Mouse (Mus musculus): ENCODE measurements around the gene Dact3. TPM values are rescaled to one million over a fixed set of nuclear protein-coding genes. Genes with fewer than 3 reads are reported as not detected.
A peak's percentile ranks its signal among the peaks of the same experiment; 100 is the strongest.

Dact3 gene
- polyA plus RNA-seq, 1 experiment from 2014 or later, result 3.5 TPM

DNA sequence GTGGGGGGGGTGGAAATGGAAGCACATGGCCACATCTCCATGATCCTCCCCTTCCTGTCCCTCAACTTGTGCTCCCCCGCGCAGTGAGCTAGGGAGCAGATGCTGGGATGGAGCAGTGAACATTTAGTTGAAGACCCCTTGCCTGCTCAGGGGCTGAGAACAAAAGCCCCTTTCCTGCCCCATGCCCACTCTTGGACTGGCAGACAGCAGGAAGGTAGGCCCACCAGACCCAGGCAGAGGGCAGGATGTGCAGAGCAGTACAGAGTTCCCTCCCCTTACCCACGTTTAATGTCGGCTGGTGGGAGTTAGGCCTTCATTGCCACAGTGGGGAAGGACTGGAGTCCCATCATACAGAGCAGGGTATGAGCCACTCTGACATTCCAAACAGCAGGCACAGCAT, 34.0 kb upstream of the Dact3 start:
- WGBS, result 84% methylated on average over 4 of the region's 4 CpGs
- no peak for ATAC-seq
- Histone ChIP-seq H3K9me3 (ENCODE audit: control insufficient read depth, low read length) (no peaks in the 10 kb centered on the region), H3K27ac (ENCODE audit: low read depth, low read length) (no peak overlapping the region; the same call in 1 of the 2 replicates), H3K27me3 (replicated peaks; ENCODE audit: control insufficient read depth, insufficient read depth, low read length) (no peaks in the 10 kb centered on the region), H3K4me3 (ENCODE audit: low read length) (no peak overlapping the region), H3K4me2 (ENCODE audit: low read length) (no peak overlapping the region), H3K36me3 (ENCODE audit: control insufficient read depth, insufficient read depth, low read length) (peaks cover 36% of the 10 kb centered on the region), H3K4me1 (ENCODE audit: control insufficient read depth, insufficient read depth, low read depth, low read length) (peaks cover 21% of the 10 kb centered on the region), H3K9ac (ENCODE audit: low read depth, low read length) (no peak overlapping the region)

DNA sequence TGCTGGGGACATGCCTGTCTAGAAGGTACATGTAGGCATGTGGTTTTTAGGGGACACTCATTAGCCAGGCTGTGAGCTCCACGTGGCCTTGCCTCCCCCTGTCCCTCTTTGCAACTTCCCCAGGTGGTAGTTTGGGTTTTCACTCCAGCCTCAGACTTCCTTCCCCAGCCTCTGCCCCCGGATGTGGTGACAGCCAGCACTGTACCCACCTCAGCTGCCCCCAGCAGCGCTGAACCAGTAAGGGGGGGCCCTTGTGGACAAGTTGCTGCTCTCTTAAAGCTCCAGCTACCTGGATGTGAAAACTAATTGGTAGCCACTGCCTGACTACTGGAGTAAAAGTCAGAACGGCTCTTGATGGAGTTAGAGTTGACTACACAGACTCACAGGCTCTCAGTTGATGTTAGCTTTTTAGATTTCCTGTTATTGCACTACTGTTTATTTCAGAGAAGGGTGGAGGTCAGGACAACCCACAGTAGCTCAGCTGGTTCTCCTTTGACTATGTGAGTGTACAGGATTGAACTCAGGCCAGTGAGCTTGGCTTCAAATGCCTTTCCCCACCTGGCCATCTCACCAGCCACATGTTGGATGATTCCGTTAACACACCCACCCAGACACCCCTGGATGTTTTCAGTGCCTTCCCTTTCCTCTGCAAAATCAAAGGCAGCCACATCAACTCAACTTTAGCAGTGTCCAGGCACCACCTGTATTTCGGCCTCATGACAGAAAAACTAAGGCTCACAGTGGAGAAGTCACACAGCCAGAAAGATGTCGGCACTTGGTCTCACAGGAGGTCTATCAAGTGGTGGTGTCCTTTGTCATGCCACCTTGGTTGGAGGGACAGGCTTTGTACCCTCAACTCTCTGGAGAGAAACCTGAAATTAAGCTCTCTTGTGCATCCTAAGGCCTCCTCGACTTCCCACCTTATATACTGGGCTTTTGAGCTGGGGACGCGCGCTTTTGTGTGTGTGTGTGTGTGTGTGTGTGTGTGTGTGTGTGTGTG, 33.3 kb upstream of the Dact3 start:
- Histone ChIP-seq H3K4me3 (ENCODE audit: low read length) (peak overlapping the region; percentile 65; the same call in 1 of the 2 replicates), H3K36me3 (ENCODE audit: control insufficient read depth, insufficient read depth, low read length) (peaks cover 34% of the 10 kb centered on the region)

DNA sequence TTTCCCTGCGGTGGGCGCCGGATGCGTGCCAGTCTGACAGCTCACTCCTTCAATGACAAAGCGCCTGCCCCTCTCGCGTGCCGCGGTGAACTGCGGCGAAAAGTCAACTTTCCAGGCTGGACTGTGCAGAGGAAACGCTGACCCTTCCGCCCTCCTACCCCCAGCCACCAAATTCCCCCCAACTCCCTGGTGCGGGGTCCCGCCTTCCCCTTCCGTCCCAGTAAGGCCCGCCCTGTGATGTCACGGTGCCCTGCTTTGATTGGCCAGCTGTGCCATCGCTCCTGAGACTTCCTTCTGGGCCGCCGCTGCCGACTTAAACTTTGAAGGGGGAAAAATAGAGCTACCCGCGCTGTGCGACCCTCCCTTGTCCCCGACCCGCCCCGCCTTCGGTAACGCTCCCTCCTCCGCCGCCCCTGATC, 32.5 kb upstream of the Dact3 start, which contains the start of gene Prkd2:
Gene Prkd2, plus strand, starts transcription at position 258 of the 419 bp plus-strand sequence.
- H3K27ac ChIP-seq (ENCODE audit: low read depth, low read length), result peak within 1 kb of the TSS; percentile 75
- no peaks in the 10 kb centered on the region for H3K9me3 ChIP-seq (ENCODE audit: control insufficient read depth, low read length)
- H3K36me3 ChIP-seq (ENCODE audit: control insufficient read depth, insufficient read depth, low read length), result peaks cover 30% of the 10 kb centered on the region
- peak within 1 kb of the TSS; percentile 65 for H3K4me3 ChIP-seq (ENCODE audit: low read length)
- peak; percentile 88 for ATAC-seq
- peaks cover 21% of the 10 kb centered on the region for H3K4me1 ChIP-seq (ENCODE audit: control insufficient read depth, insufficient read depth, low read depth, low read length)
- under 1% methylated on average over 30 of the region's 32 CpGs for WGBS
- H3K4me2 ChIP-seq (ENCODE audit: low read length), result peak within 1 kb of the TSS; percentile 72
- peak within 1 kb of the TSS; percentile 58 for H3K9ac ChIP-seq (ENCODE audit: low read depth, low read length)
- no peaks in the 10 kb centered on the region for H3K27me3 ChIP-seq (replicated peaks; ENCODE audit: control insufficient read depth, insufficient read depth, low read length)

More for the DNA sequence above, 33.3 kb upstream of the Dact3 start:
- no peaks in the 10 kb centered on the region for H3K9me3 ChIP-seq (ENCODE audit: control insufficient read depth, low read length)
- no peaks in the 10 kb centered on the region for H3K27me3 ChIP-seq (replicated peaks; ENCODE audit: control insufficient read depth, insufficient read depth, low read length)
- 38% methylated on average over 11 of the region's 11 CpGs for WGBS
- H3K27ac ChIP-seq (ENCODE audit: low read depth, low read length), result peak overlapping the region; percentile 75
- peak overlapping the region; percentile 58; the same call in 1 of the 2 replicates for H3K9ac ChIP-seq (ENCODE audit: low read depth, low read length)
- H3K4me2 ChIP-seq (ENCODE audit: low read length), result peak overlapping the region; percentile 72
- no peak for ATAC-seq
- H3K4me1 ChIP-seq (ENCODE audit: control insufficient read depth, insufficient read depth, low read depth, low read length), result peaks cover 21% of the 10 kb centered on the region

DNA sequence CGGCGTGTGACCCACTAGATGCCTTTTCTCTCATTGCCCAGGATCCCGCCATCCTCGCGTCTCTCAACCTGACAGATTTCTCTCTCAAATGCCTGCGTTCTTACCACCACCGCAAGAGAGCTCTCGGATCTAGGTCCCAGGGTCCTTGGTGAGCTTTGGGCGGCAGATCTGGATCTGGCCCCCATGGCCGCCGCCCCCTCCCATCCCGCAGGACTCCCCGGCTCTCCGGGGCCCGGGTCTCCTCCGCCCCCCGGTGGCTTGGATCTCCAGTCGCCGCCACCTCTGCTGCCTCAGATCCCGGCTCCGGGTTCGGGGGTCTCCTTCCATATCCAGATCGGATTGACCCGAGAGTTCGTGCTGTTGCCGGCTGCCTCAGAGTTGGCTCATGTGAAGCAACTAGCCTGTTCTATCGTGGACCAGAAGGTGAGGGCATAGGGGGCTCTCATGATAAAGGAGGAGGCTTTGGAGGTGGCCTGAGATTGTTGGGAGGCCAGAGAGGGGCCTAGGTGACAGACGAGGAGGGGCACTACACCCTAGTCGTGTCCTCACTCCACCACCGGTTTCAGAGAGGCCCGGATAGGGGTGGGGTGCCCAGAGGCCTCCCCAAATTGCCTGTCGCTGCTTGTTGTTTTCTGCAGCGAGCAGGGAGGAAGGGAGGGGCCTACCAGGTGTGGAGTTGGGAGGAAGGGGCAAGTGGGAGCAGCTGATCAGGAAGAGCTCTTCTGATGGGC, 31.5 kb upstream of the Dact3 start:
- no peak for ATAC-seq
- H3K9me3 ChIP-seq (ENCODE audit: control insufficient read depth, low read length), result no peaks in the 10 kb centered on the region
- H3K27ac ChIP-seq (ENCODE audit: low read depth, low read length), result peak overlapping the region; percentile 75; the same call in 1 of the 2 replicates
- H3K4me1 ChIP-seq (ENCODE audit: control insufficient read depth, insufficient read depth, low read depth, low read length), result peaks cover 21% of the 10 kb centered on the region
- H3K27me3 ChIP-seq (replicated peaks; ENCODE audit: control insufficient read depth, insufficient read depth, low read length), result no peaks in the 10 kb centered on the region
- H3K9ac ChIP-seq (ENCODE audit: low read depth, low read length), result peak overlapping the region; percentile 58
- 2% methylated on average over 32 of the region's 33 CpGs for WGBS
- peaks cover 21% of the 10 kb centered on the region for H3K36me3 ChIP-seq (ENCODE audit: control insufficient read depth, insufficient read depth, low read length)
- H3K4me2 ChIP-seq (ENCODE audit: low read length), result peak overlapping the region; percentile 72
- H3K4me3 ChIP-seq (ENCODE audit: low read length), result peak overlapping the region; percentile 65

DNA sequence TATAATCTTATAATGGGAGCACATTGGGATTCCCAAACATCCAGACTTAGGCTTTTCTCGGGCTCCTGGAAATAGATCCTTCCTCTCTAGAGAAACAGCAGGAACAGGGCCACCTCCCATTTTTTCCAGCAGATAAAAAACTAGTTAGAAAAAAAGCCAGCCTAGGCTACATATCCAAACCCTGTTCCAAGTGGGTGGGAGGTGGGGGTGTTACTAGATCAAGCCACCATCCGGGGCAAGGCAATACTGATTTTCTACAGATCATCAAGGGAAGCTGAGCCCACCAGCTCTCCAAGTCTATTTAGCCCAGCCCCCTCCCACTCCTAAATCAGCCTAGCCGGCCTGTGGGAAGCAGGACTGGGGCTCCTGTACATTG, 30.4 kb upstream of the Dact3 start:
- Histone ChIP-seq H3K9ac (ENCODE audit: low read depth, low read length) (peak overlapping the region; percentile 23; the same call in 1 of the 2 replicates), H3K4me1 (ENCODE audit: control insufficient read depth, insufficient read depth, low read depth, low read length) (peaks cover 21% of the 10 kb centered on the region), H3K36me3 (ENCODE audit: control insufficient read depth, insufficient read depth, low read length) (peaks cover 14% of the 10 kb centered on the region), H3K4me3 (ENCODE audit: low read length) (peak overlapping the region; percentile 23), H3K27ac (ENCODE audit: low read depth, low read length) (peak overlapping the region; percentile 42; the same call in 1 of the 2 replicates), H3K4me2 (ENCODE audit: low read length) (peak overlapping the region; percentile 27), H3K27me3 (replicated peaks; ENCODE audit: control insufficient read depth, insufficient read depth, low read length) (no peaks in the 10 kb centered on the region), H3K9me3 (ENCODE audit: control insufficient read depth, low read length) (no peaks in the 10 kb centered on the region)
- 56% methylated on average over 3 of the region's 3 CpGs for WGBS
- no peak for ATAC-seq

DNA sequence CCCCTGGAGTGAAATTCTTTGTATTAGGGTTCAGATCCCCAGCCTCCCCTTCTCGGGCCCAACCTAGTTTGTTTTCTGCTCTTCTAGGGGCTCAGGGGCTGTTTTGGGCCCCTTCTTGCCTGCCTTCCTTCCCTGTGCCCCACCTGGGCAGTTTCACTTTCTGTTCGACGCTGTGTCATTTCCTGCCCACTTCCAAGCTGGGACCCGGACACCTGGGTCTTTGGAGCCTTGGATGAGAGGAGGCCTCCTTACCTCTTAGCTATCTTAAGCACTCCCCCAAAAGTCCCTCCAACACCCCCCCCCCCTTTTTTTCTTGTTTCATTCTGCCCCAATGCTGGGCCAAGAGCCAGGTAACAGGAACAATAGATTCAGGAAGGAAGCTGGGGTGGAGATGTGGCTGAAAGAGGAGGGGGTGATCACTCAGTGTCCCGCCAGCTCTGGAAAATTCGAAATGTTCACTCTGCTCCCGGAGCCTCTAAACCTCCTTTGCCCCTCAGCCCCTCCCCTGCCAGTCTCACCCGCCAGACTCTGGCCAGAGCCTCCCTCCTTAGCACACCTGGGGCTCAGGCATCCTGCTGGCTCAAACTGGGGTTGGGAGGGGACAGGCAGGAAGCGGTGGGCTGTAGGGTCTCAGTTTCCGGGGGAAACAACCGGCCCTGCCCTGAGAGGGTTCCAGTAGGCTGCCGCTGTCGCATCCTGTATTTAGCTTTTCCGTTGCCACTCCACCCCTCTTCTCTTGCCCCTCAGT, 29.9 kb upstream of the Dact3 start:
- Histone ChIP-seq H3K4me3 (ENCODE audit: low read length) (peak overlapping the region; percentile 23), H3K4me2 (ENCODE audit: low read length) (peak overlapping the region; percentile 35), H3K27ac (ENCODE audit: low read depth, low read length) (peak overlapping the region; percentile 42; the same call in 1 of the 2 replicates), H3K27me3 (replicated peaks; ENCODE audit: control insufficient read depth, insufficient read depth, low read length) (no peaks in the 10 kb centered on the region), H3K36me3 (ENCODE audit: control insufficient read depth, insufficient read depth, low read length) (peaks cover 8% of the 10 kb centered on the region), H3K9ac (ENCODE audit: low read depth, low read length) (peak overlapping the region; percentile 23; the same call in 1 of the 2 replicates), H3K9me3 (ENCODE audit: control insufficient read depth, low read length) (no peaks in the 10 kb centered on the region), H3K4me1 (ENCODE audit: control insufficient read depth, insufficient read depth, low read depth, low read length) (peaks cover 21% of the 10 kb centered on the region)
- ATAC-seq, result no peak
- 41% methylated on average over 14 of the region's 14 CpGs for WGBS

DNA sequence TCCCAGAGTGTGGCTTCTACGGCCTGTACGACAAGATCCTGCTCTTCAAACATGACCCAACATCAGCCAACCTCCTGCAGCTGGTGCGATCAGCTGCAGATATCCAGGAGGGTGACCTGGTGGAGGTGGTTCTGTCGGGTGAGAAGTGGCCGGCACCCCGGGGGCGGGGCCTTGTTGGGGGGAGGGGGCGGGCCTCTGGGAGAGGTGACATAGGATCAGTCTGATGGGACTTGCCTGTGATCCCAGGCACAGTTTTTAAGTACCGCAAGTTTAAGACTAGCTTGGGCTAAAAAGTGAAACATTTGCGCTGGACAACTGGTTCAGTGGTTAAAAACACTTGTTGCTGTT, 29.3 kb upstream of the Dact3 start:
- Histone ChIP-seq H3K27me3 (replicated peaks; ENCODE audit: control insufficient read depth, insufficient read depth, low read length) (no peaks in the 10 kb centered on the region), H3K36me3 (ENCODE audit: control insufficient read depth, insufficient read depth, low read length) (peaks cover 10% of the 10 kb centered on the region; the same call in 1 of the 2 replicates), H3K27ac (ENCODE audit: low read depth, low read length) (no peak overlapping the region), H3K4me2 (ENCODE audit: low read length) (peak overlapping the region; percentile 35; the same call in 1 of the 2 replicates), H3K4me1 (ENCODE audit: control insufficient read depth, insufficient read depth, low read depth, low read length) (peaks cover 21% of the 10 kb centered on the region), H3K9ac (ENCODE audit: low read depth, low read length) (no peak overlapping the region), H3K4me3 (ENCODE audit: low read length) (no peak overlapping the region), H3K9me3 (ENCODE audit: control insufficient read depth, low read length) (no peaks in the 10 kb centered on the region)
- 34% methylated on average over 10 of the region's 10 CpGs for WGBS
- ATAC-seq, result no peak

DNA sequence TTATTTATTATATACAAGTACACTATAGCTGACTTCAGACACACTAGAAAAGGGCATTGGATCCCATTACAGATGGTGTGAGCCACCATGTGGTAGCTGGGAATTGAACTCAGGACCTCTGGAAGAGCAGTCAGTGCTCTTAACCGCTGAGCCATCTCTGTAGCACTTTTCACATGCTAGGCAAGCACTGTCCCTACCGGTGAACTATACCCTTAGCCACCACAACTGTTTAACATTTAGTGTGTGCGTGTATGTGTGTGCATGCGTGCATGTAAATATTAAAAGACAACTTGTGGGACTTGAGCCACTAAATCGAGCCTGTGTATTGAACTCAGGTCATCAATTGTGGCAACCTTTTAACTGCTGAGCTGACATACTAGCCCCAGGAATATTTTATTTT, 28.3 kb upstream of the Dact3 start:
- H3K27me3 ChIP-seq (replicated peaks; ENCODE audit: control insufficient read depth, insufficient read depth, low read length), result no peaks in the 10 kb centered on the region
- H3K9ac ChIP-seq (ENCODE audit: low read depth, low read length), result no peak overlapping the region
- no peak overlapping the region for H3K4me3 ChIP-seq (ENCODE audit: low read length)
- peaks cover 21% of the 10 kb centered on the region for H3K4me1 ChIP-seq (ENCODE audit: control insufficient read depth, insufficient read depth, low read depth, low read length)
- 95% methylated on average over 5 of the region's 5 CpGs for WGBS
- H3K4me2 ChIP-seq (ENCODE audit: low read length), result no peak overlapping the region
- H3K36me3 ChIP-seq (ENCODE audit: control insufficient read depth, insufficient read depth, low read length), result peaks cover 6% of the 10 kb centered on the region; the same call in 1 of the 2 replicates
- H3K27ac ChIP-seq (ENCODE audit: low read depth, low read length), result no peak overlapping the region
- ATAC-seq, result no peak
- H3K9me3 ChIP-seq (ENCODE audit: control insufficient read depth, low read length), result no peaks in the 10 kb centered on the region

All from hindbrain, embryonic 16.5 days (tissue).